Mouse (Mus musculus): ENCODE results near the gene Txndc12.
A peak's percentile ranks its signal among the peaks of the same experiment; 100 is the strongest.

Gene Txndc12

GRCm38 (mm10) chr4:108845824-108846569 is 11.6 kb downstream of the Txndc12 start:
- no peak for DNase-seq (ENCODE audit: low read depth, low spot score)

GRCm38 (mm10) chr4:108847715-108848504 is 13.5 kb downstream of the Txndc12 start, which contains the start of gene Kti12:
Gene Kti12 (plus strand): TSS chr4:108847785.
- peak; percentile 93 for DNase-seq (ENCODE audit: low read depth, low spot score)

GRCm38 (mm10) chr4:108848505-108848848 is 14.1 kb downstream of the Txndc12 start, which contains the start of gene A730015C16Rik:
Gene A730015C16Rik (minus strand): TSS chr4:108848619.
- DNase-seq (ENCODE audit: low read depth, low spot score) = no peak

- no peak for DNase-seq (ENCODE audit: low read depth, low spot score)
Measured at GRCm38 (mm10) chr4:108866806-108867205, 32.4 kb downstream of the Txndc12 start.

GRCm38 (mm10) chr4:108869730-108870374 is 35.5 kb downstream of the Txndc12 start:
- DNase-seq (ENCODE audit: low read depth, low spot score) = peak; percentile 80

GRCm38 (mm10) chr4:108873746-108874145 is 39.3 kb downstream of the Txndc12 start:
- DNase-seq (ENCODE audit: low read depth, low spot score) = no peak

GRCm38 (mm10) chr4:108877901-108878300 is 43.5 kb downstream of the Txndc12 start:
- DNase-seq (ENCODE audit: low read depth, low spot score) = no peak

- no peak for DNase-seq (ENCODE audit: low read depth, low spot score)
Measured at GRCm38 (mm10) chr4:108878963-108879822, 44.8 kb downstream of the Txndc12 start, which contains the start of gene Rab3b. Gene Rab3b (plus strand): TSS chr4:108879063.

- no peak for DNase-seq (ENCODE audit: low read depth, low spot score)
Measured at GRCm38 (mm10) chr4:108883815-108884214, 49.4 kb downstream of the Txndc12 start.

GRCm38 (mm10) chr4:108887456-108887855 is 53.1 kb downstream of the Txndc12 start:
- DNase-seq (ENCODE audit: low read depth, low spot score) = no peak

- peak; percentile 47 for DNase-seq (ENCODE audit: low read depth, low spot score)
Measured at GRCm38 (mm10) chr4:108890876-108891275, 56.5 kb downstream of the Txndc12 start.

- DNase-seq (ENCODE audit: low read depth, low spot score) = no peak
Measured at GRCm38 (mm10) chr4:108900421-108900820, 66.0 kb downstream of the Txndc12 start.

GRCm38 (mm10) chr4:108902886-108903285 is 68.5 kb downstream of the Txndc12 start:
- DNase-seq (ENCODE audit: low read depth, low spot score) = no peak

GRCm38 (mm10) chr4:108903346-108903745 is 68.9 kb downstream of the Txndc12 start:
- no peak for DNase-seq (ENCODE audit: low read depth, low spot score)

- DNase-seq (ENCODE audit: low read depth, low spot score) = no peak
Measured at GRCm38 (mm10) chr4:108904076-108904475, 69.7 kb downstream of the Txndc12 start.

GRCm38 (mm10) chr4:108904790-108905189 is 70.4 kb downstream of the Txndc12 start:
- no peak for DNase-seq (ENCODE audit: low read depth, low spot score)

GRCm38 (mm10) chr4:108905859-108906258 is 71.5 kb downstream of the Txndc12 start:
- DNase-seq (ENCODE audit: low read depth, low spot score) = peak; percentile 74

- no peak for DNase-seq (ENCODE audit: low read depth, low spot score)
Measured at GRCm38 (mm10) chr4:108907475-108907874, 73.1 kb downstream of the Txndc12 start.

GRCm38 (mm10) chr4:108909872-108910425 is 75.5 kb downstream of the Txndc12 start:
- no peak for DNase-seq (ENCODE audit: low read depth, low spot score)

Data from telencephalon, adult 2 months (tissue).